Mouse (Mus musculus): ENCODE results near the gene 1110051M20Rik.

DNA sequence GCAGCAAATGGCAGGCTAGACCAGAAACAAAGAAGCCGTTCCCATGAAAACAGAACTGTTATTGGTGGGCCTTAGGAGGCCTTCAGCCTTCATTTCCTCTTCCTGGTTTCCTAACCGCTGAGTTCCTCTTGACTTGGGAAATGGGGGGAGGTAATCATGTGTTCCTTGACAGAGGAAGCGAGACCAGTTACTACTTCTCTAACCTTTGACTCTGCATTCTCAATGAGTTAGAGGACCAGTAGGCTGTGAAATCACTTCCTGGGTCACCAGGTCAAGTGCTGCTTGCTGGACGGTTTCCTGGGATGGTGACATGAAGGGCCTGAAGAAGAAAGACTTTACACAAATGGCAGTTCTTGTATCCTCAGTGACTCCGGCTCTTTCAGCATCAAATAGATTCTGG lies 32.1 kb downstream of the 1110051M20Rik start:
- TF ChIP-seq EP300 (IDR thresholded peaks at IDR 0.05; ENCODE audit: insufficient read depth, low read depth, low read length) (no peak), POLR2A (IDR thresholded peaks at IDR 0.05; ENCODE audit: insufficient read depth, low read length) (no peak), CTCF (IDR thresholded peaks at IDR 0.05; ENCODE audit: low read depth, low read length) (no peak)
